Mouse (Mus musculus): ENCODE measurements at regions not wholly inside any gene's neighbourhood (a gene's known extent, or its start where the extent isn't known, plus 50 kb on each side); places are given as distances from the start of the nearest gene placed in this dataset.
"Not testable (repeated sequence)": the region's sequence is repeated elsewhere in the genome, so short reads cannot be mapped to it uniquely, and the experiment has no call there.

GRCm38 (mm10) chr4:153164810-153165209 lies 317.8 kb downstream of the Ajap1 start:
- WGBS = 83% methylated on average over 10 of the region's 10 CpGs

GRCm38 (mm10) chr4:153160115-153160514 lies 322.5 kb downstream of the Ajap1 start:
- Histone ChIP-seq H3K4me3 (ENCODE audit: low read depth, low read length) (no peak overlapping the region), H3K27me3 (ENCODE audit: control insufficient read depth, insufficient read depth, low read length) (no peaks in the 10 kb centered on the region), H3K27ac (ENCODE audit: insufficient read depth, low read depth, low read length) (no peak overlapping the region), H3K4me1 (ENCODE audit: control insufficient read depth, insufficient read depth, insufficient read length, low read length) (no peaks in the 10 kb centered on the region), H3K36me3 (ENCODE audit: control insufficient read depth, insufficient read depth, low read length) (no peaks in the 10 kb centered on the region)
- TF ChIP-seq CTCF (IDR thresholded peaks at IDR 0.05; ENCODE audit: extremely low read depth, insufficient read length, insufficient replicate concordance, low read depth, low read length) (peak; percentile 22; the same call in 1 of the 2 replicates), POLR2A (IDR thresholded peaks at IDR 0.05; ENCODE audit: low read depth, low read length) (no peak)
- 84% methylated on average over 3 of the region's 3 CpGs for WGBS

More at GRCm38 (mm10) chr4:153164810-153165209, 317.8 kb downstream of the Ajap1 start:
- Histone ChIP-seq H3K36me3 (ENCODE audit: control insufficient read depth, insufficient read depth, low read length) (no peaks in the 10 kb centered on the region), H3K4me1 (ENCODE audit: control insufficient read depth, insufficient read depth, insufficient read length, low read length) (no peaks in the 10 kb centered on the region), H3K27ac (ENCODE audit: insufficient read depth, low read depth, low read length) (no peak overlapping the region), H3K27me3 (ENCODE audit: control insufficient read depth, insufficient read depth, low read length) (no peaks in the 10 kb centered on the region), H3K4me3 (ENCODE audit: low read depth, low read length) (no peak overlapping the region)
- TF ChIP-seq CTCF (IDR thresholded peaks at IDR 0.05; ENCODE audit: extremely low read depth, insufficient read length, insufficient replicate concordance, low read depth, low read length) (no peak), POLR2A (IDR thresholded peaks at IDR 0.05; ENCODE audit: low read depth, low read length) (no peak)

GRCm38 (mm10) chr4:153157572-153157971 lies 325.0 kb downstream of the Ajap1 start:
- no peaks in the 10 kb centered on the region for H3K4me1 ChIP-seq (ENCODE audit: control insufficient read depth, insufficient read depth, insufficient read length, low read length)
- H3K27ac ChIP-seq (ENCODE audit: insufficient read depth, low read depth, low read length) = no peak overlapping the region
- no peaks in the 10 kb centered on the region for H3K27me3 ChIP-seq (ENCODE audit: control insufficient read depth, insufficient read depth, low read length)
- H3K36me3 ChIP-seq (ENCODE audit: control insufficient read depth, insufficient read depth, low read length) = no peaks in the 10 kb centered on the region
- H3K4me3 ChIP-seq (ENCODE audit: low read depth, low read length) = no peak overlapping the region
- TF ChIP-seq POLR2A (IDR thresholded peaks at IDR 0.05; ENCODE audit: low read depth, low read length) (no peak), CTCF (IDR thresholded peaks at IDR 0.05; ENCODE audit: extremely low read depth, insufficient read length, insufficient replicate concordance, low read depth, low read length) (no peak)
- 88% methylated on average over 3 of the region's 3 CpGs for WGBS

GRCm38 (mm10) chr4:153152923-153153322 lies 329.7 kb downstream of the Ajap1 start:
- not testable (repeated sequence) for H3K36me3 ChIP-seq (ENCODE audit: control insufficient read depth, insufficient read depth, low read length); H3K4me3 ChIP-seq (ENCODE audit: low read depth, low read length); H3K27ac ChIP-seq (ENCODE audit: insufficient read depth, low read depth, low read length); H3K4me1 ChIP-seq (ENCODE audit: control insufficient read depth, insufficient read depth, insufficient read length, low read length); H3K27me3 ChIP-seq (ENCODE audit: control insufficient read depth, insufficient read depth, low read length)

- WGBS = 76% methylated on average over 13 of the region's 13 CpGs
- no peaks in the 10 kb centered on the region for H3K36me3 ChIP-seq (ENCODE audit: control insufficient read depth, insufficient read depth, low read length)
- TF ChIP-seq POLR2A (IDR thresholded peaks at IDR 0.05; ENCODE audit: low read depth, low read length) (no peak), CTCF (IDR thresholded peaks at IDR 0.05; ENCODE audit: extremely low read depth, insufficient read length, insufficient replicate concordance, low read depth, low read length) (no peak)
- H3K27me3 ChIP-seq (ENCODE audit: control insufficient read depth, insufficient read depth, low read length) = no peaks in the 10 kb centered on the region
- no peaks in the 10 kb centered on the region for H3K4me1 ChIP-seq (ENCODE audit: control insufficient read depth, insufficient read depth, insufficient read length, low read length)
- H3K4me3 ChIP-seq (ENCODE audit: low read depth, low read length) = no peak overlapping the region
- no peak overlapping the region for H3K27ac ChIP-seq (ENCODE audit: insufficient read depth, low read depth, low read length)
Observed at GRCm38 (mm10) chr4:153133147-153133546, 349.5 kb downstream of the Ajap1 start.

GRCm38 (mm10) chr4:153129345-153129744 lies 353.3 kb downstream of the Ajap1 start:
- H3K4me1 ChIP-seq (ENCODE audit: control insufficient read depth, insufficient read depth, insufficient read length, low read length) = no peaks in the 10 kb centered on the region
- no peaks in the 10 kb centered on the region for H3K36me3 ChIP-seq (ENCODE audit: control insufficient read depth, insufficient read depth, low read length)
- WGBS = 69% methylated on average over 2 of the region's 2 CpGs
- no peak overlapping the region for H3K27ac ChIP-seq (ENCODE audit: insufficient read depth, low read depth, low read length)
- no peaks in the 10 kb centered on the region for H3K27me3 ChIP-seq (ENCODE audit: control insufficient read depth, insufficient read depth, low read length)
- H3K4me3 ChIP-seq (ENCODE audit: low read depth, low read length) = no peak overlapping the region
- TF ChIP-seq POLR2A (IDR thresholded peaks at IDR 0.05; ENCODE audit: low read depth, low read length) (no peak), CTCF (IDR thresholded peaks at IDR 0.05; ENCODE audit: extremely low read depth, insufficient read length, insufficient replicate concordance, low read depth, low read length) (no peak)

- Histone ChIP-seq H3K27me3 (ENCODE audit: control insufficient read depth, insufficient read depth, low read length) (no peaks in the 10 kb centered on the region), H3K27ac (ENCODE audit: insufficient read depth, low read depth, low read length) (no peak overlapping the region), H3K36me3 (ENCODE audit: control insufficient read depth, insufficient read depth, low read length) (no peaks in the 10 kb centered on the region), H3K4me1 (ENCODE audit: control insufficient read depth, insufficient read depth, insufficient read length, low read length) (no peaks in the 10 kb centered on the region), H3K4me3 (ENCODE audit: low read depth, low read length) (no peak overlapping the region)
- 88% methylated on average over 12 of the region's 12 CpGs for WGBS
- TF ChIP-seq CTCF (IDR thresholded peaks at IDR 0.05; ENCODE audit: extremely low read depth, insufficient read length, insufficient replicate concordance, low read depth, low read length) (no peak), POLR2A (IDR thresholded peaks at IDR 0.05; ENCODE audit: low read depth, low read length) (no peak)
Observed at GRCm38 (mm10) chr4:153128162-153128561, 354.4 kb downstream of the Ajap1 start.

GRCm38 (mm10) chr4:153120480-153120879 lies 362.1 kb downstream of the Ajap1 start:
- Histone ChIP-seq H3K4me3 (ENCODE audit: low read depth, low read length) (no peak overlapping the region), H3K27ac (ENCODE audit: insufficient read depth, low read depth, low read length) (no peak overlapping the region), H3K4me1 (ENCODE audit: control insufficient read depth, insufficient read depth, insufficient read length, low read length) (no peaks in the 10 kb centered on the region), H3K36me3 (ENCODE audit: control insufficient read depth, insufficient read depth, low read length) (no peaks in the 10 kb centered on the region), H3K27me3 (ENCODE audit: control insufficient read depth, insufficient read depth, low read length) (no peaks in the 10 kb centered on the region)
- 34% methylated on average over 6 of the region's 6 CpGs for WGBS
- no peak for TF ChIP-seq POLR2A (IDR thresholded peaks at IDR 0.05; ENCODE audit: low read depth, low read length)
- no peak for TF ChIP-seq CTCF (IDR thresholded peaks at IDR 0.05; ENCODE audit: extremely low read depth, insufficient read length, insufficient replicate concordance, low read depth, low read length)
